Mouse (Mus musculus) myocyte (in vitro differentiated cells): Measurements from ENCODE around the gene Dtx1. TPM values are rescaled to one million over a fixed set of nuclear protein-coding genes. Genes with fewer than 3 reads are reported as not detected.

Experiments used
- H3K27me3 ChIP-seq: one replicate; pipeline ENCODE4 v1.6.1; 2011; ENCODE audit not compliant: control insufficient read depth, insufficient read depth, insufficient read length
- H3K36me3 ChIP-seq: one replicate; pipeline ENCODE4 v1.6.1; 2011; ENCODE audit not compliant: control insufficient read depth, insufficient read depth
- H3K4me2 ChIP-seq: one replicate; pipeline ENCODE4 v1.6.1; 2011; ENCODE audit warnings: low read depth, control low read depth
- H3K4me3 ChIP-seq: one replicate; pipeline ENCODE4 v1.5.1; 2011; ENCODE audit warnings: mild to moderate bottlenecking, control low read depth, moderate library complexity
- H3K79me2 ChIP-seq: one replicate; pipeline ENCODE4 v1.6.1; 2011; ENCODE audit not compliant: control insufficient read depth, insufficient read depth
- H3ac ChIP-seq: one replicate; pipeline ENCODE4 v1.6.1; 2011; ENCODE audit not compliant: control insufficient read depth, insufficient read length
- CEBPB ChIP-seq: IDR thresholded peaks from 2 replicates; pipeline ENCODE4 v1.6.1; 2011; ENCODE audit warnings: mild to moderate bottlenecking, moderate library complexity; ENCODE audit not compliant: poor library complexity, insufficient read depth, severe bottlenecking
- E2F4 ChIP-seq: IDR thresholded peaks from one replicate; pipeline ENCODE4 v1.6.1; 2011; ENCODE audit warnings: mild to moderate bottlenecking, control low read depth, moderate library complexity; ENCODE audit not compliant: insufficient read depth
- MAX ChIP-seq: IDR thresholded peaks from one replicate; pipeline ENCODE4 v1.6.1; 2011; ENCODE audit warnings: low read depth, mild to moderate bottlenecking, control low read depth
- MYOD1 ChIP-seq, 3 experiments: IDR thresholded peaks; one replicate each; pipeline ENCODE4 v1.6.1; 2011; ENCODE audit warnings: control low read depth in 2 of 3, low read depth in 2 of 3, mild to moderate bottlenecking in 2 of 3, moderate library complexity in 1 of 3; ENCODE audit not compliant: insufficient read length in 2 of 3, control insufficient read depth in 1 of 3
- MYOG ChIP-seq, 3 experiments: IDR thresholded peaks; one replicate each; pipeline ENCODE4 v1.6.1; 2011; ENCODE audit warnings: control low read depth in 2 of 3, low read depth in 2 of 3, mild to moderate bottlenecking in 2 of 3; ENCODE audit not compliant: insufficient read length in 2 of 3, control insufficient read depth in 1 of 3, insufficient read depth in 1 of 3
- POLR2A ChIP-seq: IDR thresholded peaks from one replicate; pipeline ENCODE4 v1.6.1; 2011; ENCODE audit warnings: low read depth, mild to moderate bottlenecking, control low read depth, moderate library complexity; ENCODE audit not compliant: insufficient read length
- POLR2AphosphoS2 ChIP-seq: IDR thresholded peaks from one replicate; pipeline ENCODE4 v1.6.1; 2011; ENCODE audit warnings: low read depth, control low read depth; ENCODE audit not compliant: insufficient read length
- REST ChIP-seq: IDR thresholded peaks from one replicate; pipeline ENCODE4 v1.6.1; 2011; ENCODE audit warnings: mild to moderate bottlenecking, control low read depth, moderate library complexity; ENCODE audit not compliant: insufficient read depth, insufficient read length
- SRF ChIP-seq: IDR thresholded peaks from one replicate; pipeline ENCODE4 v1.6.1; 2011; ENCODE audit warnings: low read depth; ENCODE audit not compliant: control insufficient read depth, insufficient read length
- TCF12 ChIP-seq: IDR thresholded peaks from one replicate; pipeline ENCODE4 v1.6.1; 2011; ENCODE audit warnings: mild to moderate bottlenecking, control low read depth; ENCODE audit not compliant: poor library complexity, insufficient read depth, severe bottlenecking
- TCF3 ChIP-seq: IDR thresholded peaks from one replicate; pipeline ENCODE4 v1.6.1; 2011; ENCODE audit warnings: low read depth, control low read depth; ENCODE audit not compliant: insufficient read length
- USF1 ChIP-seq: IDR thresholded peaks from one replicate; pipeline ENCODE4 v1.6.1; 2011; ENCODE audit warnings: low read depth, mild to moderate bottlenecking, control low read depth, moderate library complexity
- polyA plus RNA-seq: library from polyadenylated mRNA; unstranded; fragments of >200 nt; fragmentation: generic; extraction: Trizol; gene quantifications from one replicate; pipeline ENCODE4 v1.2.1, GENCODE M21; 2012; ENCODE audit warnings: missing spikeins

Dtx1 gene
- polyA plus RNA-seq, 1 experiment: not detected

- no peak overlapping the region for H3K4me2 ChIP-seq
- TF ChIP-seq E2F4 (no peak), TCF12 (no peak), MAX (no peak), CEBPB (no peak), USF1 (no peak), MYOG (IDR thresholded peaks at IDR 0.05; ENCODE audit: control insufficient read depth in 1 of 3, insufficient read depth in 1 of 3, insufficient read length in 2 of 3, low read depth in 2 of 3) (no peak), SRF (no peak)
Observed at GRCm38 (mm10) chr5:120714314-120714713, 2.6 kb upstream of the Dtx1 start.

GRCm38 (mm10) chr5:120712721-120713120 is 994 bp upstream of the Dtx1 start:
- no peaks in the 10 kb centered on the region for H3K36me3 ChIP-seq
- no peak overlapping the region for H3K4me2 ChIP-seq
- no peak overlapping the region for H3ac ChIP-seq
- TF ChIP-seq POLR2AphosphoS2: no peak
- no peak for TF ChIP-seq E2F4
- no peak for TF ChIP-seq USF1
- TF ChIP-seq TCF3: no peak
- TF ChIP-seq SRF: no peak
- no peak for TF ChIP-seq POLR2A
- H3K4me3 ChIP-seq: no peak overlapping the region
- no peaks in the 10 kb centered on the region for H3K79me2 ChIP-seq
- peaks cover 73% of the 10 kb centered on the region for H3K27me3 ChIP-seq

More at GRCm38 (mm10) chr5:120714314-120714713, 2.6 kb upstream of the Dtx1 start:
- H3K79me2 ChIP-seq: no peaks in the 10 kb centered on the region
- no peaks in the 10 kb centered on the region for H3K36me3 ChIP-seq
- no peak overlapping the region for H3ac ChIP-seq
- H3K4me3 ChIP-seq: no peak overlapping the region
- H3K27me3 ChIP-seq: peaks cover 58% of the 10 kb centered on the region

- Histone ChIP-seq H3ac (no peak overlapping the region), H3K27me3 (peaks cover 76% of the 10 kb centered on the region), H3K4me3 (no peak overlapping the region), H3K79me2 (no peaks in the 10 kb centered on the region), H3K36me3 (no peaks in the 10 kb centered on the region), H3K4me2 (no peak overlapping the region)
- no peak for TF ChIP-seq E2F4
- TF ChIP-seq SRF: no peak
- TF ChIP-seq POLR2A: no peak
- TF ChIP-seq TCF12: no peak
- no peak for TF ChIP-seq USF1
- no peak for TF ChIP-seq MYOG (IDR thresholded peaks at IDR 0.05; ENCODE audit: control insufficient read depth in 1 of 3, insufficient read depth in 1 of 3, insufficient read length in 2 of 3, low read depth in 2 of 3)
- no peak for TF ChIP-seq CEBPB
- no peak for TF ChIP-seq POLR2AphosphoS2
- no peak for TF ChIP-seq MAX
- no peak for TF ChIP-seq MYOD1 (IDR thresholded peaks at IDR 0.05; ENCODE audit: control insufficient read depth in 1 of 3, insufficient read length in 2 of 3, low read depth in 2 of 3)
- no peak for TF ChIP-seq REST
- no peak for TF ChIP-seq TCF3
Observed at GRCm38 (mm10) chr5:120711416-120711815, 311 bp downstream of the Dtx1 start.

- peaks cover 76% of the 10 kb centered on the region for H3K27me3 ChIP-seq
- no peaks in the 10 kb centered on the region for H3K79me2 ChIP-seq
- no peak overlapping the region for H3K4me3 ChIP-seq
Observed at GRCm38 (mm10) chr5:120710826-120711248, 890 bp downstream of the Dtx1 start.

GRCm38 (mm10) chr5:120710161-120710825 is 1.4 kb downstream of the Dtx1 start:
- Histone ChIP-seq H3ac (no peak overlapping the region), H3K27me3 (peaks cover 79% of the 10 kb centered on the region), H3K4me3 (no peak overlapping the region), H3K36me3 (no peaks in the 10 kb centered on the region), H3K79me2 (no peaks in the 10 kb centered on the region), H3K4me2 (no peak overlapping the region)
- TF ChIP-seq POLR2AphosphoS2: no peak
- no peak for TF ChIP-seq TCF3
- no peak for TF ChIP-seq E2F4
- no peak for TF ChIP-seq CEBPB
- TF ChIP-seq TCF12: no peak
- TF ChIP-seq REST: no peak
- no peak for TF ChIP-seq USF1

More at GRCm38 (mm10) chr5:120710826-120711248, 890 bp downstream of the Dtx1 start:
- Histone ChIP-seq H3K4me2 (no peak overlapping the region), H3ac (no peak overlapping the region), H3K36me3 (no peaks in the 10 kb centered on the region)
- TF ChIP-seq MYOG (IDR thresholded peaks at IDR 0.05; ENCODE audit: control insufficient read depth in 1 of 3, insufficient read depth in 1 of 3, insufficient read length in 2 of 3, low read depth in 2 of 3): no peak
- no peak for TF ChIP-seq TCF3
- no peak for TF ChIP-seq TCF12
- no peak for TF ChIP-seq CEBPB
- TF ChIP-seq USF1: no peak
